Mouse (Mus musculus): ENCODE results near the gene Bcr. TPM values are rescaled to one million over a fixed set of nuclear protein-coding genes. Genes with fewer than 3 reads are reported as not detected.

Bcr gene
- polyA plus RNA-seq, 1 experiment from 2014 or later: 9.7 TPM

DNA sequence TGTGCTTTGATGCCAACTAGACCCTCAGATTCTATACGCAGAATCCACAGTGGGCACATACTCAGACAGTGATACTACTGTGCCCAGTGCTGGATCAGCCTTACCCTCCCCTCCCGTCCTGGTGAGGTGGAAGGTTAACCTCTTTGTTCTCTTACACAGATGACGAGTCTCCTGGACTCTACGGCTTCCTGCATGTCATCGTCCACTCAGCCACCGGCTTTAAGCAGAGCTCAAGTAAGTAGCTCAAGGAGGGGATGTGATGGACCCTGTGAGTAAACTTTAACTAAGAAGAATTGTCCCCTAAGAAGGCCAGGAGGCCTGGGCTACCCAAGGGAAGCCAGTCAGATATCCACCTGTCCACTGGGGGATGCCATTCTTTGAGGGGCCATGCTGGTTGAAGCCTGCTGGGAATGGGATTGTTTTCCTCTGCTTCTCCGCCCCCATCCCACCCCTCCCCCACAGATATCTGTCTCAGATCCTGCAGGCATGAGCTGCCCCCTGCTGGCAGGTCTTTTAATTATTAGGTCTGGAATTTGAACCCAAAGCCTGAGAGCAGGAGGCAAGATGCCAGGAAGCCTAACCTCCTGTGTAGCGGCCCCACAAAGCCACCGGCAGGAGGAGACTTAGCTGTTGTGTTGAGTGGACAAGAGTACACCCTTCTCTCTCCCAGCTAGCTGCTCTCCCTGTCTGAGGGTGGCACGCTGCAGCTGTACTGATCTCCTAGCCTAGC lies 99.9 kb downstream of the Bcr start:
- H3K36me3 ChIP-seq: peaks cover 34% of the 10 kb centered on the region
- H3K4me2 ChIP-seq: no peak overlapping the region
- no peak for ATAC-seq (replicated peaks; ENCODE audit: insufficient number of reproducible peaks, insufficient read depth, low FRiP score, low read depth)
- no peaks in the 10 kb centered on the region for H3K27me3 ChIP-seq
- 83% methylated on average over 10 of the region's 10 CpGs for WGBS
- H3K4me3 ChIP-seq: no peak overlapping the region
- H3K9me3 ChIP-seq (replicated peaks): no peaks in the 10 kb centered on the region
- H3K9ac ChIP-seq: no peak overlapping the region
- no peaks in the 10 kb centered on the region for H3K4me1 ChIP-seq (replicated peaks)
- no peak overlapping the region for H3K27ac ChIP-seq

DNA sequence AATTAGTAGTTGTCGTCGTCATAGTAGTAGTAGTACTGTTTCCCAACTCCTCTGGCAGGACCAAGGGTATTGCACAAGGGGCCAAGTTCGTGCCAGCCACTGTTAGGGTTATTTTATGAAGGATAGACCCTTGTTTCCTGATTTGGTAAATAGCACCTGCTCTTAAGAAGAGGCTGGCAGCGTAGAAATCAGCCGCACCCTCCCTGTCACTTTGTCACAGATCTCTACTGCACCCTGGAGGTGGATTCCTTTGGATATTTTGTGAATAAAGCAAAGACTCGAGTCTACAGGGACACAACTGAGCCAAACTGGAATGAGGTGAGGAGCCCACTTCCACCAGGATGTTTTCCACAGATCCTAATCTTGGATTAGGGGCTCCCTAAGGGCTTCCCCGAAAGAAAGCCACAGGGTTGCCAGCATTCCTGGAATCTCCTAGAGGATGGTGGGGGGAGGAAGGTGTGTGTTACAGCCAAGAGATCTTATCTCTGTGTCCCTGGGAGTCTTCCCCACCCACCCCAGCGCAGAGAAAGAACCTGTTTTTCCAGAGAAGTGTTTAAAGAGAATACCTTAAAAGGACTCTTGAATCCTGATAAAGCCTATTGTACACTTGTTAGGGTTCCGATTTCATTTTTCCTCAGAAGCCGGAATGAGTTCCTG lies 105.6 kb downstream of the Bcr start:
- H3K36me3 ChIP-seq: peaks cover 23% of the 10 kb centered on the region
- H3K4me3 ChIP-seq: no peak overlapping the region
- WGBS: 64% methylated on average over 10 of the region's 10 CpGs

DNA sequence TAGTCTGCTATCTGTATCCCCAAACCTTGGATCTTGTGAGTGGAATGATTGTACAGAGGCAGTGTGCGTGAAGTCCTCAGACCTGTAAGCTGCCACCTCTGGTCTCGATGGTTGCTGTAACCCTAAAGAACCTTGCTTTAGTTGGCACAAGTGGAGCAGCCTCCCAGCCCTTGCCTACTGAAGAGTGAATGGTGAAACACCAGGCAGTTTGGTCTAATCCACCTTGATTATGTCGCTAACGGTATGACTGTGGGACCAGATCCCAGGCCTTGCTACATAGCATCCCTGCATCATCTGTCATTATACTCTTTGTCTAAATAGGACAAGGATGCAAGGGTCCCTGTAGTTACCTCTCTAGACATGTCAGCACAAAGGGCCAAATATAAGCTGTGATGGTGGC lies 106.2 kb downstream of the Bcr start:
- Histone ChIP-seq H3K9ac (no peak overlapping the region), H3K27ac (no peak overlapping the region), H3K4me1 (replicated peaks) (peaks cover 11% of the 10 kb centered on the region), H3K36me3 (peaks cover 22% of the 10 kb centered on the region), H3K4me2 (no peak overlapping the region), H3K9me3 (replicated peaks) (no peaks in the 10 kb centered on the region), H3K4me3 (no peak overlapping the region), H3K27me3 (no peaks in the 10 kb centered on the region)
- WGBS: 78% methylated on average over 4 of the region's 4 CpGs
- ATAC-seq (replicated peaks; ENCODE audit: insufficient number of reproducible peaks, insufficient read depth, low FRiP score, low read depth): no peak

More for the DNA sequence above, 105.6 kb downstream of the Bcr start:
- no peak overlapping the region for H3K4me2 ChIP-seq
- no peaks in the 10 kb centered on the region for H3K9me3 ChIP-seq (replicated peaks)
- H3K4me1 ChIP-seq (replicated peaks): peaks cover 9% of the 10 kb centered on the region
- no peak overlapping the region for H3K9ac ChIP-seq
- no peaks in the 10 kb centered on the region for H3K27me3 ChIP-seq
- no peak overlapping the region for H3K27ac ChIP-seq
- no peak for ATAC-seq (replicated peaks; ENCODE audit: insufficient number of reproducible peaks, insufficient read depth, low FRiP score, low read depth)

DNA sequence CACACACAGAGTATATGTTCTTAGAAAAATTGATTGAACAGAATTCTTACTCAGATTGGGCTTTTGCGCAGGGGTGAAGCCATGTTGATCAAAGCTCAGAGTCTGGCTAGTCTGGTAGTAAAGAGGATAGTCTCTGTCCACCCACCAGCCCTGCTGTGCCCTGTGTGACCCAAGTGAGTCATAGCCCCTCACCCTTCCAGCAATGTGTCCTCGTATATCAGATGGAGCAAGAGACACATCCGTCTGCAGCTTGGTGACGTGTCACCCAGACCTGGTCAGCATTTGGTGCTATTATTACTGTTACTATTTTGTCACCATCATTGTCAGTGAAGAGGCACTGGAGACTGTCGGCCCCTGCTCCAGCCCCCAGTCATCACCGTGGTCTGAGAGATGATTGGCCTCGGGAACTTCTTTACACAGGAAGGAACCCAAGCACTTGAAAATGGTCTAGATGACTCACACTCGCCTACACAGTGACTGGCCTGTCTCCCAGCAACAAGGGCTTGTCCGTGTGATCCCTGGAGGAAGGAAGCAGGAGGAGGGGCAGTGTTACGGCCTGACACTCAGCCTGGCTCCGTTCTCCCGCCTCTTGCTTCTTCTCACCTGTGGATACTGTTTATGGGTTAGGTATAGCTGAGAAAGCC lies 109.9 kb downstream of the Bcr start:
- Histone ChIP-seq H3K9ac (no peak overlapping the region), H3K27ac (peak overlapping the region; percentile 57), H3K4me3 (no peak overlapping the region), H3K27me3 (no peaks in the 10 kb centered on the region), H3K36me3 (no peaks in the 10 kb centered on the region), H3K4me2 (peak overlapping the region; percentile 38), H3K4me1 (replicated peaks) (peaks cover 37% of the 10 kb centered on the region), H3K9me3 (replicated peaks) (no peaks in the 10 kb centered on the region)
- 25% methylated on average over 12 of the region's 12 CpGs for WGBS
- ATAC-seq (replicated peaks; ENCODE audit: insufficient number of reproducible peaks, insufficient read depth, low FRiP score, low read depth): peak; percentile 75

DNA sequence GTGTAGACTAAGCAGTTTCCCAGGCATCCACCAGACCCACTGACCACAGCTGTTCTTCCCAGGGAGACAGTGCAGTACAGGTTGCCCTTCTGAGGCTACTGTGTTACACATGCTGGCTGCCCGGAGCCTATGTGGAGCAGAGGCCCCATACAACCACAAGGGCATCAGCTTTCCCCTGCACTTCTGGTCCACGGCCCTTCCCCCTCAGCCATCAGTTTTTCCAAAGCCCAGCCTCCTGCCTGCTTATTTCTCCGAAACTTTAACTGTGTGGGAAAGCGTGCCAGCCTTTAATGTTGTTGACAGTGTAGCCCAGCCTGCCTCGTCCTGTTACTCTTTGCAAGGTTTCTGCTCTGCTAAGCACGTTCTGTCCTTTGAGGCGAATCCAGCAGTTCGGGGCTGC lies 112.7 kb downstream of the Bcr start:
- Histone ChIP-seq H3K4me3 (no peak overlapping the region), H3K9ac (0 out of 2 replicates have a peak overlapping the region, but pooled peaks have one; percentile 12), H3K4me1 (replicated peaks) (peaks cover 43% of the 10 kb centered on the region), H3K9me3 (replicated peaks) (no peaks in the 10 kb centered on the region), H3K27ac (peak overlapping the region; percentile 84), H3K4me2 (peak overlapping the region; percentile 21; the same call in 1 of the 2 replicates), H3K36me3 (peaks cover 14% of the 10 kb centered on the region), H3K27me3 (no peaks in the 10 kb centered on the region)
- 46% methylated on average over 8 of the region's 8 CpGs for WGBS
- 0 out of 2 replicates have a peak, but pooled peaks have one; percentile 3 for ATAC-seq (replicated peaks; ENCODE audit: insufficient number of reproducible peaks, insufficient read depth, low FRiP score, low read depth)

DNA sequence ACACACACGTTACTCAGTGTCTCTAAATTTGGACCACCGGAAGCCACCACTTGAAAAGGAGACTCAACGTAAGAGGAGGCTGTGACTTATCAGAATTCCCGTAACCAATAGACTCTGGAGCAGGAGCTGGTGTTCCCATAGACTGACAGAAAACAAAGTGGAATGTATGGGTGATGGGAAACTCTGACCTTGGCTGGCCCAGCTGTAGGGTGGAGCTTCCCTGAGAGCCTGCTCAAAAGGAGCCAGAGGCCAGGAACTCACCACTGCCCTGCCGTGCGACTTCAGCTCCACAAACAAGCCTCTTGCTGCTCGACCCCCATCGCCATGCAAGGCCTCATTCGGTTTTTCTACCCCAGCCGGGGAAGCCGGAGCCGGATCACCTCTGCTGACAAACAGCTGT lies 113.3 kb downstream of the Bcr start:
- Histone ChIP-seq H3K9ac (peak overlapping the region; percentile 26; the same call in 1 of the 2 replicates), H3K4me2 (peak overlapping the region; percentile 57)

DNA sequence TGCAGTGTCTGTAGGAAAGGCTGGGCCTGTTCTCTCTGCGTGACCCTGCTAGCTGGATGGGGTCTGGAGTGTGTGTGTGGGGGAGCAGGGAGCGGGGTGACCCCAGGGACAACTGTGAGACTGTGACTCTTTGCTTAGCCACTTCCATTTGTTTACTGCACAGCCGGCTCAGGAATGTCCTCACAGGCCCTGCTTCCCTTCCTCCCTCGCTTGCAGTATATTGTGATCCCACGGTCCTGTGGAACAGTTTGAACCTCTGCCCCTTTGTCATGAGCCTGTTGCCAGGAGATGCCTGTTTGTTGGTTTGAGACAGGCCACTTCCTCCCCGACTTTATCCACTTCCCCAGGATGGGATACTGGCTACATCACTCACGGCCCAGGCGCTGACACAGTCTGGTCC lies 116.1 kb downstream of the Bcr start:
- no peak overlapping the region for H3K4me2 ChIP-seq
- 64% methylated on average over 8 of the region's 8 CpGs for WGBS
- no peak overlapping the region for H3K4me3 ChIP-seq
- H3K36me3 ChIP-seq: peaks cover 48% of the 10 kb centered on the region
- no peak overlapping the region for H3K27ac ChIP-seq
- ATAC-seq (replicated peaks; ENCODE audit: insufficient number of reproducible peaks, insufficient read depth, low FRiP score, low read depth): 0 out of 2 replicates have a peak, but pooled peaks have one; percentile 14
- no peaks in the 10 kb centered on the region for H3K27me3 ChIP-seq
- H3K9ac ChIP-seq: no peak overlapping the region
- peaks cover 32% of the 10 kb centered on the region for H3K4me1 ChIP-seq (replicated peaks)
- no peaks in the 10 kb centered on the region for H3K9me3 ChIP-seq (replicated peaks)

More for the DNA sequence above, 113.3 kb downstream of the Bcr start:
- 29% methylated on average over 12 of the region's 12 CpGs for WGBS
- peaks cover 20% of the 10 kb centered on the region for H3K36me3 ChIP-seq
- no peaks in the 10 kb centered on the region for H3K9me3 ChIP-seq (replicated peaks)
- no peaks in the 10 kb centered on the region for H3K27me3 ChIP-seq
- peak overlapping the region; percentile 29 for H3K4me3 ChIP-seq
- peaks cover 43% of the 10 kb centered on the region for H3K4me1 ChIP-seq (replicated peaks)
- ATAC-seq (replicated peaks; ENCODE audit: insufficient number of reproducible peaks, insufficient read depth, low FRiP score, low read depth): peak; percentile 68
- H3K27ac ChIP-seq: peak overlapping the region; percentile 84

DNA sequence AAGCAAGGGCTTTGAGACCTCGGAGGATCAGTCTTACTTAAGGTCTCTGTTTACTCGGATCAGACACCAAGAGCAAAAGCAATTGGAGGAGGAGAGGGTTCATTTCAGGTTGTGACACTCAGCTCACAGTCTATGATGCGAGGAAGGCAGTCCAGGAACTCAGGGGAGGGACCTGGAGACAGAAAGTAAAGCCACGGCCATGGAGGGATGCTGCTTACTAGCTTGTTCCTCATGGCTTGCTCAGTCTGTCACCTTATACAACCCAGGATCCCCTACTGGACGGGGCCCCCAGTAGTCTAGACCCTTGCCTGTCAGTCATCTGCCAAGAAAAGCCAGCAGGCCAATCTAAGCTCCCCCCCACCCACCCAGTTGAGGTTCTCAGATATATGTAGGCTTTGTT lies 118.5 kb downstream of the Bcr start:
- H3K27me3 ChIP-seq: no peaks in the 10 kb centered on the region
- no peak overlapping the region for H3K4me3 ChIP-seq
- H3K36me3 ChIP-seq: peaks cover 50% of the 10 kb centered on the region
- peaks cover 22% of the 10 kb centered on the region for H3K4me1 ChIP-seq (replicated peaks)
- no peaks in the 10 kb centered on the region for H3K9me3 ChIP-seq (replicated peaks)
- WGBS: 93% methylated on average over 5 of the region's 5 CpGs
- no peak for ATAC-seq (replicated peaks; ENCODE audit: insufficient number of reproducible peaks, insufficient read depth, low FRiP score, low read depth)
- no peak overlapping the region for H3K9ac ChIP-seq
- no peak overlapping the region for H3K4me2 ChIP-seq
- H3K27ac ChIP-seq: no peak overlapping the region

DNA sequence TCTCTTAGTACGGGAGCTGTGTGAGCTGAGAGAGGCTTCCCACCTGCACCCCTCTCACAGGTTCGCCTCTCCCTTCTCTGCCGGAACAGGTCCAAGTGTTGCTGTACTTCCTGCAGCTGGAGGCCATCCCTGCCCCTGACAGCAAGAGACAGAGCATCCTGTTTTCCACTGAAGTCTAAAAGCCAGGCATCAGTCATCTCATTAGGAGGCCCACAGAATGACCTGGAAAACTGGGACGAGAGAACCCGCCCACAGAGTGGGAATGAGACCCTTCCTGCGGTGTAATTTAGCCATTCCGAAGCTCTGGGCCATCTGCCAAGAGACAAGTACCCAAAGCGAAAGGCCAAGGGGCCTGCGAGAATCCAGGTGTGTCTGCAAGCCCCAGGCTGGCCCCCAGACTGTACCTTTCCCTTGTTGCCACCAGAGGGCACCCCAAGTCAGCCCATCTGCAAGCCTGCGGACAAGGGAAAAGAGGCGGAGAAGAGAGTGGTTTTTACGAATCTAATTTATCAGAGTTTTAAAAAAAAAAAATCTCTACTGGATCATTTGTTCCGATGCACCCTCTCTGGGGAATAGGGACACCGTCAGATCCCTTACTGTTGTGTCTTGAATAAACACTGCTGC lies 121.9 kb downstream of the Bcr start:
- Histone ChIP-seq H3K4me3 (no peak overlapping the region), H3K36me3 (peaks cover 44% of the 10 kb centered on the region), H3K4me1 (replicated peaks) (peaks cover 11% of the 10 kb centered on the region), H3K27me3 (no peaks in the 10 kb centered on the region), H3K27ac (no peak overlapping the region), H3K4me2 (no peak overlapping the region), H3K9me3 (replicated peaks) (no peaks in the 10 kb centered on the region), H3K9ac (no peak overlapping the region)
- WGBS: 28% methylated on average over 14 of the region's 14 CpGs
- no peak for ATAC-seq (replicated peaks; ENCODE audit: insufficient number of reproducible peaks, insufficient read depth, low FRiP score, low read depth)

DNA sequence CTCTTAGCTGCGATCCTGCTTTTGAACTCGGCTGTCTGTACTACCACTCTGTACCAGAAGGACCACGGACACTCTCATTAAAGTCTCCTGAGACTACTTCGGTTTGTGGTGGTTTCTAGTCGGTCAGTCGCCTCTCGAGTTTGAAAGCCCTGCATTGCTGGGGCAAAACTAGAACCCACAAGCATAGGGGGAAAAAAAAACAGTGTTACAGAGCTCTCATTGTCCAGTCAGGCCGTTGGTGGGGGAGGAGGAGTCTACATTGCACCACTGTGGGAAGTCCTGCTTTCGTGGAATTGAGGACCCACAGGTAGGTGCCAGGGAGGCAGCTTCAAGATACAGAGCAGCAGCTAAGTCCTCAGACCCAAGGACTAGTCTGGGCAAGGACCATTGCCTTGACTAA lies 124.4 kb downstream of the Bcr start:
- H3K27ac ChIP-seq: no peak overlapping the region
- WGBS: 86% methylated on average over 9 of the region's 9 CpGs
- no peaks in the 10 kb centered on the region for H3K9me3 ChIP-seq (replicated peaks)
- peaks cover 19% of the 10 kb centered on the region for H3K36me3 ChIP-seq
- no peak overlapping the region for H3K9ac ChIP-seq
- peaks cover 17% of the 10 kb centered on the region for H3K4me1 ChIP-seq (replicated peaks)
- H3K4me2 ChIP-seq: no peak overlapping the region
- no peak for ATAC-seq (replicated peaks; ENCODE audit: insufficient number of reproducible peaks, insufficient read depth, low FRiP score, low read depth)
- no peaks in the 10 kb centered on the region for H3K27me3 ChIP-seq
- H3K4me3 ChIP-seq: no peak overlapping the region

DNA sequence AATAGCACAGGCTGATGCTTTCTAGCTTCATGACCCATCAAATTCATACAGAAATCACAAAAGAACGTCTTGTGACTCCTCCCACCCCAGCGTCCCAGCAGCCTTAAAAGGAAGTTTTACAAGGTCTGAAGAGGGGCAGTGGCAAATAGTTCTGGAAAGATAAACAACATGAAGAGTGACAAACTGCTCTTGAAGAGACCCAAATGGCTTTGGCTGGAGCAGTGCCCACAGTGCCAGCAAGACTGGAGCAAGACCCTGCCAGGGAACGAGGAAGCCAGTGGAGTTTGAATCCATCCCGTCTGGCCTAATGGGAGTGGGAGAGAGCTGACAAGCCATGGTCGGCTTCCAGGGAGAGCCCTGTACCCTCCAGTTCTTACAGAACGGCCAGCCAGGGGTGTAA lies 126.2 kb downstream of the Bcr start:
- Histone ChIP-seq H3K27me3 (no peaks in the 10 kb centered on the region), H3K9ac (no peak overlapping the region), H3K4me1 (replicated peaks) (peaks cover 17% of the 10 kb centered on the region), H3K9me3 (replicated peaks) (no peaks in the 10 kb centered on the region), H3K36me3 (0 out of 2 replicates have a peak, but pooled peaks cover 2% of the 10 kb centered on the region), H3K27ac (peak overlapping the region; percentile 28; the same call in 1 of the 2 replicates), H3K4me2 (no peak overlapping the region), H3K4me3 (no peak overlapping the region)
- 33% methylated on average over 6 of the region's 6 CpGs for WGBS
- no peak for ATAC-seq (replicated peaks; ENCODE audit: insufficient number of reproducible peaks, insufficient read depth, low FRiP score, low read depth)

Data from heart, embryonic 15.5 days (tissue).